In genomic region chr4:129970861-129971260, GRCm38 (mm10) we compare ENCODE assay signal across 13 mouse cellular contexts.
A peak's percentile ranks its signal among the peaks of the same experiment; 100 is the strongest.
DNase-seq lines count a peak whose midpoint lies in the region.
"Had no signal": no experiment of that assay in that cellular context is flagged by ENCODE, and none has a peak within 500 bp of the region (broad histone marks: within the 10 kb centered on the region; RNA-seq: fewer than 3 reads in every experiment).

No protein-coding gene starts in this region.

- DNase-seq in cerebellum, postnatal 14 days, result peak; percentile 49 to 56
- DNase-seq in cerebellum, postnatal 36 days, result no peak
- DNase-seq: adrenal gland, adult 2 months; adrenal gland, adult 8-10 months; adrenal gland, postnatal 10 days; adrenal gland, postnatal 14 days; adrenal gland, postnatal 25 days; adrenal gland, postnatal 36 days; B cell, adult 2 months; cerebellum, adult 11 months; cerebellum, adult 11-12 months; cerebellum, adult 18-20 months; cerebellum, adult 2 months had no signal

Comparison
In these comparisons a context has a peak if more than half of its experiments do, and no peak if none do; other contexts are left out.
1. DNase-seq: peak in cerebellum, postnatal 14 days (2 of 2); none in cerebellum, postnatal 36 days (0 of 2).